Mouse (Mus musculus): ENCODE results near the gene Cenpj. TPM values are rescaled to one million over a fixed set of nuclear protein-coding genes. Genes with fewer than 3 reads are reported as not detected.
A peak's percentile ranks its signal among the peaks of the same experiment; 100 is the strongest.

Gene Cenpj
- 1 to 10 TPM; 3.2 to 3.6 TPM for total RNA-seq (2021)

DNA sequence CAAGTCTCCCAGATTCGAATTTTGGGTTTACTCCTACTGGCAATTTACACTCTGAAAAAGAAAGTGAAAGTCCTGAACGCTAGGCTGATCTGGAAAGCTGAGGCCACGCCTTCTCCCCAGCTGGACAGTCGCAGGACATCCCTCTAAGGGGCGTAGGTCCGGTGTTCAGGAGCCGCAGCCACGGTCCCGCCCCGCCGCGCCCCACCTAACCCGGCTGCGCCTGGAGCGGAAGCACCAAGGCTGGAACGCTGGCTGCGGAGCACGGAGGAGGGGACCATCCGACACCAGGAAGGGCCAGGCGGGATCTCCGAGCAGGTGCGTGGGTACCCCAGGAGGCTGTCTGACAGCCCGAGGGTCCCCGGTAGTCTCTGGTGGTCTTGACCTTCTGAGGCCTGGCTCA lies at the start of gene Cenpj, which contains the start of gene Parp4:
Cenpj (minus strand) TSS at position 10 of the 400 bp plus-strand sequence.
Parp4 (plus strand) TSS at position 204 of the 400 bp plus-strand sequence.
- peak; percentile 49 to 51 for DNase-seq

DNA sequence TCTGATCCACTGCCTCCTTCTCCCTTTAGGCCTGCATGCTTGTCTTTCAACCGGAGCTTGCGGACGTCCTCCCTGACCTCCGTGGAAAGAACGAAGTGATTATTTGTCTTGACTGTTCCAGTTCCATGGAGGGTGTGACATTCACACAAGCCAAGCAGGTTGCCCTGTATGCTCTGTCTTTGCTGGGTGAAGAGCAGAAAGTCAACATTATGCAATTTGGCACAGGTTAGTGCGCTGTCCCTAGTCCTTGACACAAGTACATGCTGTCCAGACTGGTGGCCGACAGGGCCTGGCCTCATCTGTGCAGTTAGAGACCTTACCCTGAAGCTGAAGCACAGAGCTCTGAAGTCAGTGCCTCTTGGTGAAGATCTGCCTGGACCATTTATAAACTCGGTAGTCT lies 45.2 kb upstream of the Cenpj start:
- no peak for DNase-seq

- no peak for DNase-seq
Measured at GRCm38 (mm10) chr14:56617470-56617869, 42.2 kb upstream of the Cenpj start.

DNA sequence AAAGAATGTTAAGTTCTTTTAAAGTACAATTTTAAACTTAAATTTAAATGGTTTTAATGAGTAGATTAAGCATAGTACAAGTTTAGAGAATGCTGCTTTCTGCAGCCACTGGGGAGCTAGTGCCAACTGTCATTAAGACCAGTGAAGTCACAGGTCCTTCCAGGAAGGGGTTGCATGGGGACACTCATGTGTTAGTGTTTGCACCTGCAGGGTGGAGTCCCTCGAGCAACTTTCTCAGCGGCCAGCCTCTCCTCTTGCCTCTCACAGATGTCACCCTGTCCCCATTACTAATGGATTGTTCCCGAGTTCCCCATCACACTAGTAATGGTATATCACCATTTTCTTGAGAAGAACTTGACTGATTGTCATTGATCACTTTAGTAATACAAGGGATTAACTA lies 38.0 kb upstream of the Cenpj start:
- DNase-seq, result no peak

- no peak for DNase-seq
Measured at GRCm38 (mm10) chr14:56605136-56605535, 29.9 kb upstream of the Cenpj start.

DNA sequence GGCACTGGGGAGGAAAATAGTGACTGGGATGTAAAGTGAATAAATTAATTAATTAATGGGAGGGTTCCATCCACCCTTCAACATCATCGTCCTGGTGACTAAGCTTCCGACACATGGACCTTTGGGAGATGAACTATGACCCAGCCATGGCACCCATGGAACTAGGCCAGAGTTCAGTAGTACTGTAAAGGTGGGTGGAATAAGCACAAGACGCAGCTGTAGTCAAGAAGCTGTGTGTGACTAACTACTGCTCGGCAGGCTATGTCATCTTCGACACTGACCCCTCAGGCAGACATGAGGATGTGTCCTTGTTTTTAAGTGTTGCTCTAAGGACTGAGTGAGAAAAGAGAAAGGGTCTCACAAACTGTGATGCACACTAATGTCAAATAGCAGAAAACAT lies 29.2 kb upstream of the Cenpj start:
- no peak for DNase-seq

DNA sequence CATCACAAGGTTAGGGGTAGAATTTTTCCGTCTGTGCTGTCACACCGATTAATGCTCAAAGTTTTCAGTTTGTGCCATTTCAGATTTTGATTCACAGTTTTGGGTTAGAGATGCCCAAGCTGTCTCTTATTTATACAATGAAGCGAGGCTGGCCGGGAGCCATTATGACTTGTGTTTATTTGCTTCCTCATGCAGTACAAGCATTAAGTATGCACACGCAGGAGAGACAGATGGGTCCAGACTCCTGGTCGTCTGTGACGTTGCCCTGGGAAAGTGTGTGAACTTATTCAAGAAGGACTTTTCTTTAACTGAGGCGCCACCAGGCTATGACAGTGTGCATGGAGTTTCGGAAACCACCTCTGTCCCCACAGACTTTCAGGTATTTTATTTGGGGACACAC lies 26.8 kb upstream of the Cenpj start:
- DNase-seq, result peak; percentile 1 to 5

GRCm38 (mm10) chr14:56598759-56599158 lies 23.5 kb upstream of the Cenpj start:
- DNase-seq, result peak in 1 of 2 experiments; percentile 7

GRCm38 (mm10) chr14:56594811-56595210 lies 19.6 kb upstream of the Cenpj start:
- no peak for DNase-seq

- DNase-seq, result no peak
Measured at GRCm38 (mm10) chr14:56592191-56592590, 17.0 kb upstream of the Cenpj start.

- no peak for DNase-seq
Measured at GRCm38 (mm10) chr14:56582294-56582693, 7.1 kb upstream of the Cenpj start.

DNA sequence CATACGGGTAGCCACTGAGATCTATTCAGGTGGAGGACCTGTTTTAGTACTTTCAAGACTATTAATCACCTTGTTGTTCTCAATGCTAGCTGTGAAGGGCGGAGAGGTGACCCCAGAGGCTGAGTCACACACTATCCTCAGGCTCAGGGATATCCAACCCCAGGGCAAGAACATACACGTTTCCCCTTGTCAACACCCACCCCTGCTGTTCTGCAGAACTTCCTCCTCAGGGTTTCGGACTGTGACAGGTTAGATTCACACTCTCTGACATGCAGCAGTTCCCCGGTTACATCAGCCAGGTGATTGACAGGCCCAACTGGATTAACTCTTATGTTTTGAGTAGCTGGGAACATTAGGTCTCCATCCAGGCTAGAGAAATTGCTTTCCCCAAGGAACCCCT lies 5.9 kb upstream of the Cenpj start:
- no peak for DNase-seq

DNA sequence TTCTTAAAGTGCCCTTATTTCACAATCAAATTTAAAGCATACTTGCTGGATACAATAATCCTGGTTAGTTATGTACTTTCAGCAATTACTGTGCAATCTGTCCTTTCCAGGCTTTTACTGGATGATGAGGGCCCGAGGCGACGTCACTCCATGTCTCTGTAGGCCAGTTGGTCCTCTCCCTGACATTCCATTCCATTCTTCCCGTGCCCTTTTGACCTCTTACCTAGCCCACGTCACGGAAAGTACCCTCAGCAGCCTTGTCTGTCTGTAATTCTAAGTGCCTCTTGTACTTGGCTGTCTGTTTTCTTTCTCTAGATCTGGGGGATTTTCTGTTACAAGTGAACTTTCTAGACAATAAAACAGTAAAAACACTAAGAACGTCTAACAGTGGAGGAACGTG lies 3.8 kb upstream of the Cenpj start:
- DNase-seq, result no peak

GRCm38 (mm10) chr14:56575969-56576901 lies 1.0 kb upstream of the Cenpj start:
- no peak for DNase-seq

DNA sequence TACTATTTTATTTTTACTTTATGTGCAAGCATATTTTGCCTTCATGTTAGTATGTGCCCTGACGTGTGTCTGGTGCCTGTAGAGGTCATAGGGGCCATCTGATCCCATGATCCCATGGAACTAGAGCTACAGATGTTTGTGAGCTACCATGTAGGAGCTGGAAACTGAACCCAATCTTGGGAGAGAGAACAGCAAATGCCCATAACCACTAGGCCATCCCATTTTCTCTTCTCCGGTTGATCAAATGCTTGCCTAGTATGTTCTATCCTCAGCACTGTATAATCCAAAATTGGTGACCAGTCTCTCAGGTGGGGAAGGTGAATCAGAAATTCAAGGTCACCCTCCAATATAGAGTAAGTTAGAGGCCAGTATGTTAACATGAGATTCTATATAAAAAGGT lies 2.7 kb downstream of the Cenpj start:
- DNase-seq, result no peak

GRCm38 (mm10) chr14:56571310-56572093 lies 3.7 kb downstream of the Cenpj start:
- peak; percentile 94 to 95 for DNase-seq

DNA sequence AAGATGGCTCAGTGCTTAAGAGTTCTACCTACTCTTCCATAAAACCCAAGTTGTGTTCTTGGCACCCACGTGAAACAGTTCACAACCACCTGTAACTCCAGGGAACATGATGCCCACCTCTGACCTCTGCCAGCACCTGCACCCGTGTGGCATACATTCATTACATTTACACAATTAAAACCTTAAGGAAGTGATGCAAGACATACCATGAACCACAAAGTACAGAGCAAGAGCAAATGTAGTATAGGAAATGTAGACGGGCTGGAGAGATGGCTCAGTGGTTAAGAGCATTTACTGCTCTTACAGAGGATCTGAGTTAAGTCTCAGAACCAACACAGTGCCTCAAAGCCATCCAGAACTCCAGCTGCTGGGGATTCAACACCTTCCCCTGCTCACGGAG lies 6.2 kb downstream of the Cenpj start:
- no peak for DNase-seq

GRCm38 (mm10) chr14:56567476-56567875 lies 7.7 kb downstream of the Cenpj start:
- no peak for DNase-seq

DNA sequence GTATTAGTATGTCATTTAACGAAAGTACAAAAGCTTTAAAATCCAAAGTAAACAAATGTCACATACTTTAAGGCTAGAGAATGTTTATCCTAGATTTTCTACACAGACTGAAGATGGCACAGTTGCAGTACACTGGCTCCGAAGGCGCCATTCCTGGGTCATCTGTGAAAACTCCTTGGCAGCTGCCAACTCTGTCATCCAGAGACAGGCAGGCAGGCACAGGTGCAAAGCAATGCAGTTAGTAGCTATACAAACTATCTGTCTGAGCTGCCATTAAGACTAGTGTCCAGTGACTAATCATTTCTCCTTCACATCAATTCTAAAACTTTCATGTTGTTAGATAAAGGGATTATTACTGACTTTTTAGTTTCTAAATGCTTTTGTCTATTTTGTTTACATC lies 16.1 kb downstream of the Cenpj start:
- no peak for DNase-seq

DNA sequence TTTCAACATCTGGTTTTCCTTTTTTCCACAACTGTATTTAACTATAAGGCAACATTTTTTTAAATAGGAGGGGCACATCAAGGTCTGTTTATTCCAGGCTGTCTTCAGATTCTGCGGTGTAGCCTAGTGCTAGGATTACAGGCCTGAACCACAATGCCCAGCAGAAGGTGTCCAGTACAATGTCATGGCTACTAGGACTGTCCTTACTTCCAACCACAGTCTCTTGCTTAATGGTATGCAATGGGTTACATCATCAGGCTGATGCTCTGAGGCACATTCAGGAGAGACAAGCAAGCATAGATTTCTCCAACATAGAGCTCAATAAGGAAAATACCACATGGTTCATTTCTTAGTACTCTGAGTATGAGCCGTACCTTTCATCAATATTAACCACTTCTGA lies 20.5 kb downstream of the Cenpj start:
- no peak for DNase-seq

- DNase-seq, result no peak
Measured at GRCm38 (mm10) chr14:56553331-56553730, 21.9 kb downstream of the Cenpj start.

- DNase-seq, result no peak
Measured at GRCm38 (mm10) chr14:56552924-56553323, 22.3 kb downstream of the Cenpj start.

DNA sequence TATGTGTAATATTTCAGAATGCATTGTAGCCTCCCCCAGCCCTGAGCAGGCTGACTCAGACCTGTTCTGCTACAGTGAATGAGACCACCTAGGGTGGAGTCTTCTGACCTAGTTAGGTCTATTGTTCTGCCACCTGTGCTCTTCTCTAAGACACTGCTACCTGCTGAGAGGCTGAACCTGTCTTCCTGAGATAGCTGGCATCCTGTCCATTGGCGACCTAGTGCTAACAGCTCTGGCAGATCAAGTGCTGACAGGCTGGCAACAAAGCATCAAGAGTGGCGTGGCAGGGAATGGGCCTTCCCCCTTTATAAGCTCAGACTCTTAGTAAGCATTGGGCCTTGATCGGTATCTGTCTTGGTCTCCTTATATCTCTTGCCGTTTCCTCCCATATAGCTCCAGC lies 24.3 kb downstream of the Cenpj start:
- DNase-seq, result no peak
